Mouse (Mus musculus) mature B cell (primary cell): ENCODE data around the gene Crk.

Source experiments
- in situ Hi-C: fragments of 300-500 bp; cut with MboI; formaldehyde crosslinking; loops from 2 replicates; pipeline ENCODE4 v1.14.3; 2019

The Crk gene

DNA sequence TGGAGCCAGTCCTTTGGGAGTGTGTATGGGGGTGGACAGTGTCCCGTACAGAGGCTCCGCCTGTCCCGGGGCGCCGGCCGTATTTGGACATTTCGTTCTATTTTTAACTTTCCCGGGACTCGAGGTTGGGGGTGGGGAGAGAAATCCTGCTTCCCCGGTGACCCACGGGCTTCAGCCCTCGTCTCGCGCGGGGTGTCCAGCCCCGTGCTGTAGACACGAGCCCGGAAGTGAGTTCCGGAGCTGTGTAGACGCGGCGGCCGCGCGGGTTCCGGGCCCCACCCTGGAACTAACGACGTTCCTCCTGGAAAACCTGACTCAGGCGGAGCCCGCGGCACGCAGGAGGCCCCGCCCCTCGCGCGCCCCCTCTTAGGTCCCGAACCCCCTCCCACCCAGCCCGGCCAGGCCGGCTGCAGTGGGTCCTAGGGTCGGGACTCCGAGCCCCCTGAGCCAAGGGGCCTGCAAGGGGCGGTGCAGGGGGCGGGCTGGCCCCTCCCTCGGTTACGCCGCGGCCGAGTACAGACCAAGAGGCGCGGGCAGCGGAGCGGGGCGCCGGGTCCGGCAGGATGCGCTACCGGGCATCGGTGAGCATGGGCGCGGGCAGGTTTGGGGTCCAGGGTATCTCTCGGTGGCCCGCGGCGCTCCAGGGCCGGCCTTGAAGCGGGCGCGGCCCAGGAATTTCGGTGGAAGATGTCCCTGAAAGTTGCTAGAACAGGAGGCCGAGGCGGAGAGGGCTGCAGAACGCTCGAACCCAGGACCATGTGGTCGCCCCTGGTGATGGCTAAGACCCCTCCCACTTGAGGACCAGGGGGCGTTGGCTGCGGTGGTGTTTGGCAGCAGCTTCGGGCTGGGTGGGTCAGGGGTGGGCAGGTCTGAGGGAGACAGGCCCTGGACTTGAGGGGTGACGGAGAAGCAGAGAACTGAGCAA is 23.2 kb upstream of the Crk start:
- in situ Hi-C loops: no loop called here

DNA sequence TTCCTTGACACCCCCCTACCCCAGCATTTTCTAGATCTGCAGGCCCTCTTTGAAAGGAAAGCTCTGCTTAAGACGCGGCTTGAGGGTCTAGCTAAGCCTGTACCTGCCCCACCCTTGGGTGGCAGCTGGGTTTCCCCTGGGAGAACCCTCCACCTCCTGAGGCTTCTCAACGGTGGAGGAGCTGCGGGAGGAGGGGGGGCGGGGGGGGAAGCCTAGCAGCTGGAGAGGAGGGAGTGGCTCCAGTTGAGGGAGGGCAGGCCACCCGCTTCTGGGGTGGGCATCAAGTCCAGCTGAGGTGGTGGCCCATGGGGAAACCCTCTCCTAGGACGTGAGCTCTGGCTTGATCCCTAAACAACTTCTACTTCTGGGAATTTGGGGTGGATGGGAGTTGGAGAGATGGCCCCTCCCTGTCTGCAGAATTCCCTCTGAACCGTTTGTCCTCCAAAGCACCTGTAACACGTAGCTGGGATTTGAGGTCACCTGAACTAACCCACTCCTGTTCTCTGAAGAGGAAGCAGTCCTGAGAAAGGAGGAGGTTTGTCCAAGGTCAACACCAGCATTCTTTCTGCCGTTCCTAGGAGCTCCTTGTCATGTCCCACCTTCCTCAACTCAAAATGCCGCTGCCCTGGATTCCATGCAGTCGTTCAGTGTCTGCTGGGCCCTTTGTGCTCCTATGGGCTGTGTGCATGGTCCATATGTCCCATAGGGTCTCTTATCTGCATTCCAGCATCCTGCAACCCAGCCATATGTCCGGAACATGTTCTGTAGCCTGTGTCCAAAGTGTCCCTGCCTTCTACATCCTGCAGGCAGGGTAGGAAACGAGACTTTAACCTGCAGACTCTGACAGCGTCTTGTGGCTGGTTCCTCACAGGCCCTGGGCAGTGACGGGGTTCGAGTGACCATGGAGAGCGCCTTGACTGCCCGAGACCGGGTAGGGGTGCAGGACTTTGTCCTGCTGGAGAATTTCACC is 22.2 kb upstream of the Crk start:
- in situ Hi-C loops: no loop called here

DNA sequence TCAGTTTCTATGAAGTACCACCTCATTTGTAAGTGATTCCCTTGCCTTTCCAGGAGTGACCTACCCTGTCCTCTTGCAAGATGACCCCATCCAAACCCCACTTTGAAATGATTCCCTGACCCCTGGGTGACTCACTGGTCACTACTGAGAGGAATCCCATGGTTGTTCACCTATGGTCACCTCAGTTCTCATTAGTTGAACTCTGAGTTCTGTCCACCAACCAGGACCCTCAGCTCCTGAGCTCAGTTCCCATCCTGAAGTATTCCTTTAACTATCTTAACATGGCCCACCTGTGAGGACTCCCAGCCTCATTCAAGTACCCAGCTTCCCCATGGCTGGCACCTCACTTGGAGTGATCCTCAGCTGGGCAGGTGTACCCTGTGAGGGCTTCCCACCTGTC is 21.2 kb upstream of the Crk start:
- in situ Hi-C loops: no loop called here

DNA sequence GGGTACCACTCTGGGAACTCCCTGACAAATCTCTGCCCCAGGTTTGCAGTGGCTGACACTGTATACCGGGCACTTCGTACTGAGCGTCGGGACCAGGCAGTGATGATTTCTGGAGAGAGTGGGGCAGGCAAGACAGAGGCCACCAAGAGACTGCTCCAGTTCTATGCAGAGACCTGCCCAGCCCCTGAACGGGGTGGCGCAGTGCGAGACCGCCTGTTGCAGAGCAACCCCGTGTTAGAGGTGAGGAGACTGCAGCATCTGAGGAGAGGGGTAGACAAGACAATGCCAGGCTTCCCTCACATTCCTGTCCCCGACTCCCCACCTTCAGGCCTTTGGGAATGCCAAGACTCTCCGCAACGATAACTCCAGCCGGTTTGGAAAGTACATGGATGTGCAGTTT is 20.7 kb upstream of the Crk start:
- in situ Hi-C loops: no loop called here

DNA sequence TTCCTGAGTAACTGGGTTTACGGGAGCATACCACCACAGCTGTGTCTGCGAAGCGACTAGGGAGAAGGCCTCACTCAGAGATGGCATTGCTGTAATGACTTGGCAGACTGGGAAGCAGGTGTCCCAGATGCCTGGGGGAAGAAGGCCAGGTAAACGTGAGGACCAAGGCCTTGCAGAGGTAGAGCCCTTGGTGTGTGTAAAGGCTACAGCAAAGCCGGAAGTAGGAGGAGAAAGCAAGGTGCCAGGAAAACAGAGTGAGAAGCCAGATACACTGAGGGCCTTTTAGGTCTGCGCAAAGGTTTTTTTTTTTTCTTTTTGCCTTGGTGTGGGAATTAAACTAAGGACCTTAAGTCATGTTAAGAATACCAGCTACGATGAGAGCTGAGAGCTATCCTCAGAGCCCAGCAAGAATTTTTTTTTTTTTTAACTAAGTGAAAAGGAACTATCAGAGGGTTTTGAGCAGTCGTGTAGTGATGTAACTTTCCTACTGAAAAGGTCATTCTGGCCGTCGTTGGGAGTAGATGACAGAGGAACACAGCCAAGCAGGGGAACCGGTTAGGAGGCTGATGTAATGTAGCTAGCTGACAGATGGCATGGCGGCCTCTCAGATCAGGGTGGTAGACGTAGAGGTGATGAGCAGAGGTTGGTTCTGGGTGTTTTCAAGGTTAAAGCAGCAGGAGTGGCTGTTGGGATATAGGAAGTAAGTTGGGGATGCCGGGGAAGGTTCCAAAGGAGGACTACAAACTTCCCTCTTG is 19.9 kb upstream of the Crk start:
- in situ Hi-C loops: no loop called here

DNA sequence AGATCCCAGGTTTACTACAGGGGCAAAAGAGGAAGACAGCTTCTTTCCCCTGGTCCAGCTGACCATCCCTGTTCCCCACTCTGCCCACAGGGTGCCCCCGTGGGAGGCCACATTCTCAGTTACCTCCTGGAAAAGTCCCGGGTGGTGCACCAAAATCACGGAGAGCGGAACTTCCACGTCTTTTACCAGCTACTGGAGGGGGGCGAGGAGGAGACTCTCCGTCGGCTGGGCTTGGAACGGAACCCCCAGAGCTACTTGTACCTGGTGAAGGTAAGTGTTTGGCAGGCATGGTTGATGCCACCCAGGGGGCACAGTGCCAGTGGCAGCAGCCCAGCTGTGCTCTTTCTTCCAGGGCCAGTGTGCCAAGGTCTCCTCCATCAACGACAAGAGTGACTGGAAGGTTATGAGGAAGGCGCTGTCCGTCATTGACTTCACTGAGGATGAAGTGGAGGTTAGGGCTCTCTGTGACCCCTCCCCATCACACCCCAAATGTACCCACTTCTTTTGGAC is 18.9 kb upstream of the Crk start:
- in situ Hi-C loops: no loop called here

DNA sequence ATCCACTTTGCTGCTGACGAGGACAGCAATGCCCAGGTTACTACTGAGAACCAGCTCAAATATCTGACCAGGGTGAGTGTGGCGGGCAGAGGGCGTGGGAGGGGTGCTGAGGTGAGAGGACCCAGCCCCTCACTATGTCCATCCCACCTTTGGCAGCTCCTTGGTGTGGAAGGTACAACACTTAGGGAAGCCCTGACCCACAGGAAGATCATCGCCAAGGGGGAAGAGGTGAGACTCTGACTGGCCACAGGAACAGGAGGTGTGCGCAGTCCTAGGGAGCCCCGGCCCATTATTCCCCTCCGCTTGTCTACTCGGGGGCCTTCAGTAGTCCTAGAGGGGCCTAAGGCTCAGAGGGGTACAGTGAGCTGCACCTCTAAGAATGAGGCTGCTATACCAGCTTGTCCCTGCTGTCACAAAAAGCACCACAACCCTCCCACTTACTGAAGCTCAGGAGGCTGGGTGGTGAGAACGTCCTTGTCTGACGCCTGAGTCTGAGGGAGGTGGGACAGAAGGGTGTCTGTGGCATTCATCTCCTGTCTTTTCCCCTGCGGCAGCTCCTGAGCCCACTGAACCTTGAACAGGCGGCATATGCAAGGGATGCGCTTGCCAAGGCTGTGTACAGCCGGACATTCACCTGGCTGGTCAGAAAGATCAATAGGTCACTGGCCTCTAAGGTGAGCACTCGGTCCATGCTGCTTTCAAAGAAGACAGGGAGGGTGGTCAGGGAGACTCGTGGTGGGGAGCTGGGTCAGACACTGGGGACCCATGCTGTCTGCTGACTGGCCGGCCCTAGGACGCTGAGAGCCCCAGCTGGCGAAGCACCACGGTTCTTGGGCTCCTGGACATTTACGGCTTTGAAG is 17.9 kb upstream of the Crk start:
- in situ Hi-C loops: no loop called here

DNA sequence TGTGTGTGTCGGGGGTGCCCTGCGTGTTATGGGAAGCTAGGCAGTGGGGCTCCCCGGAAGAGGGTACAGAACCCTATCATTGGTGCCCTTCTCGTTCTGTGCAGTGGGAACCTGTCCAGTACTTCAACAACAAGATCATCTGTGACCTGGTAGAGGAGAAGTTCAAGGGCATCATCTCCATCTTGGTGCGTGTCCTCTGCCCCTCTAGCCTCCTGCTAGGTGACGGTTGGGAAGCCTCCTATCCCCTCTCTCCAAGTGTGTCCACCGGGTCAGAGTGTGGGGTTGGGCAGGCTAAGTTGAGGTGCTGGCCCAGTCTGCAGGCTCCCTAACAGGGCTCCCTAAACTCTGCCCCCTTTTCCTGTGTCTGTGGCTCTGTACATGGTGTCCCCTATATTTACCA is 16.9 kb upstream of the Crk start:
- in situ Hi-C loops: no loop called here

DNA sequence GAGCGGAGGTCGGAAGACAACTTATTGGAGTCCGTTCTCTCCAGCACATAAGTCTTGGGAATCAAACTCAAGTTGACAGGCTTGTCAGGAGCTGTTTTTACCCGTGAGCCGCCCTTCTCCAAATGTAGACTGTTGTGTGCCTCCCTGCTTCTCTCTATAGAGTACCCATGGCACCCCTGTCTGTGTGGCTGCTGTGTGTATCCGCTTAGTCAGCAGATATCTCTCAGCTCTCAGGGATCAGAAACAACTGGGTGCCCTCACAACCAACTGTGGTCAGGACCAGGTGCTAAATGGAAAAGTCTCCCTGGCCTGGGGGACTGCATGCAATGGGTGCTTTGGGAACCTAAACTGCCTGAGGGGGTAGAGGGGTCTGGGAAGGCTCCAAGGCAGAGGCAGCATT is 12.8 kb upstream of the Crk start:
- in situ Hi-C loops: no loop called here

DNA sequence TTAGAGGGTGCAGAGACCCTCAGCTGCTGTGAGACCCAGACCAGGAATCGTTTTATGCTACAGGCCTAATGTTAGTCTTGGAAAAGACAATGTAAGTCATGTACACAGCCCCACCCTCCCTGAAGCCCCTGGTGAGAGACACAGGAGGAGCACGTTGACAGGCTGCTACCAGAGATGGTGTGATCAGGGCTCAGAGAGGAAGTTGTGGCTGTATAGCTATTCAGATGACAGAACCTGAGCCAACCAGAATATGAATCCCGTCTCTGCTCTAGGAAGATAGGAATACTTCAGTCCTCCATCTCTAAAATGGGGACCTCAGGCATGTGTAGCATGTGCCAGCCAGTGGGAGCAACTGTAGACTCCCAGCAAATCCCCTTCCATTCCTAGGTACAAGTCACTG is 10.4 kb upstream of the Crk start:
- in situ Hi-C loops: no loop called here

DNA sequence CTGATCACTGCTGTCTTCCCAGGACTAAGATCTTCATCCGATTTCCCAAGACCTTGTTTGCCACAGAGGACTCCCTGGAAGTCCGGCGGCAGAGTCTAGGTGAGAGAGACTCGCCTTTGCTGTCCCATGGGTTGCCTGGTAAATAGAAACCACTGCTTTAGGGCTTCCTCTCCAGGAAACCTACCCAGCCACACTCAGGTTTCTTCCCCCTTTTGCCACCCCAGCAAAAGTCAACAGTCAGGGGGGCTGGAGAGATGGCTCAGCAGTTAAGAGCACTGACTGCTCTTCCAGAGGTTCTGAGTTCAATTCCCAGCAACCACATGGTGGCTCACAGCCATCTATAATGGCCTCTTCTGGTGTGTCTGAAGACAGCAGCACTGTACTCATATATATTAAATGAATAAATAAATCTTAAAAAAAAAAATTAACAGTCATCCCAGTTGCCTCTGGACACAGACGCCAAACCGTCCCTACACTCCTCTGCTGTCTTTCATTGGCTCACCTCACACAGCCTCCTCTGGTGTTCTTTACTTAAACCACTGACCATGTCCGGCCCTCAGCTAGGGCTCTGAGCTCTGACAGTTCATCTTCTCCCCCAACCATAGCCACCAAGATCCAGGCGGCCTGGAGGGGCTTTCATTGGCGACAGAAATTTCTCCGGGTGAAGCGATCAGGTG is 9.7 kb upstream of the Crk start:
- in situ Hi-C loops: no loop called here

DNA sequence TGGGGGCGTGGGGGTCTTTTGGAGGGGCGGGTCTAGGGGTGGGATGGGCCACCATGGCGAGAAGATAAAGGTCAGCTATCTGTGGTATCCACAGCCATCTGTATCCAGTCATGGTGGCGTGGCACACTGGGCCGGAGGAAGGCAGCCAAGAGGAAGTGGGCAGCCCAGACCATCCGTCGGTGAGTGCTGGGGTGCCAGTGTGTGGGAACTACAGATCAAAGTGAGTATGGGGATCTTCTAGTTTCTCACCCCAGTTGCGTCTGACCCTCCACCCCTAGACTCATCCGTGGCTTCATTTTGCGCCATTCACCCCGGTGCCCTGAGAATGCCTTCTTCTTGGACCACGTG is 9.2 kb upstream of the Crk start:
- in situ Hi-C loops: no loop called here

DNA sequence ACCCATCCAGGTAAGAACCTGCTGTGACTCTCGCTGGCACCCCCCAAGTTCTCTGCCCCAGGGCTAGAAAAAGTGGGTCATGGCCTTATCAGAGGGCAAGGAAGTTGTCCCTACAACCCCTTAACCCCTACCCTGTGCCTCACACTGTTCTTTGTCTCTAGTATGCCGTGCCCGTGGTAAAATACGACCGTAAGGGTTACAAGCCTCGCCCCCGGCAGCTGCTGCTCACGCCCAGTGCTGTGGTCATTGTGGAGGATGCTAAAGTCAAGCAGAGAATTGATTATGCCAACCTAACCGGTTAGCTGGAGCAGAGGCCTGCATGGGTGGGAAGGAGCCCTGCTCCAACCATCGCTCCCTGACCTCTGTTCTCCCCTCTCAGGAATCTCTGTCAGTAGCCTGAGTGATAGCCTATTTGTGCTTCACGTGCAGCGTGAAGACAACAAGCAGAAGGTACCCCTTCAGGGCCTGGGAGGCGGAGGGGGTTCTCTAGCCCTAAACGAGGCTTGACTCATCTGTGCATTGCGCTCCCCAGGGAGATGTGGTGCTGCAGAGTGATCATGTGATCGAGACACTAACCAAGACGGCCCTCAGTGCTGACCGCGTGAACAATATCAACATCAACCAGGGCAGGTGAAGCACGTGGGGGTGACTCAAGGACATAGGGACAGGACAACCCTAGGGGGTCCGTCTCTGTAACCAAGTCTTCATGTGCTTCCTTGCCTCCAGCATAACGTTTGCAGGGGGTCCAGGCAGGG is 7.5 kb upstream of the Crk start:
- in situ Hi-C loops: no loop called here

DNA sequence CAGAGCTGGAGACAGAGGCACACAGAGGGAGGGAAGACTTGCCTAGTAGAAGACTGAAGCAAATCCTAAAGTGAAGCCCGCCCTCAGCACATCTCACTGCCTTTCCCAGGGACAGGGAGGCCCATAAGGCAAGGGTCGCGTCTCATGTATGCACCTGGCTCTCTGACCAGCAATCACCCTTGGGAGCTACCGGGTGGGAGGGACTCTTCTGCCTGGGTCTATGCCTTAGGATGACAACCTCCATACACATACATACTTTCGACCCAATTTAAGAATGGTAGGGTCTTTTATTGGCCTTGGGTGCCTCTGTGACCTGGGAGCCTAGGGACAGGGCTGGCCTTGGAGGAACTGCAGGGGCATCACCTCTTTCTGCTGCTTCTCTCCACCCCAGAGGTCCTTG is 5.6 kb upstream of the Crk start:
- in situ Hi-C loops: no loop called here

DNA sequence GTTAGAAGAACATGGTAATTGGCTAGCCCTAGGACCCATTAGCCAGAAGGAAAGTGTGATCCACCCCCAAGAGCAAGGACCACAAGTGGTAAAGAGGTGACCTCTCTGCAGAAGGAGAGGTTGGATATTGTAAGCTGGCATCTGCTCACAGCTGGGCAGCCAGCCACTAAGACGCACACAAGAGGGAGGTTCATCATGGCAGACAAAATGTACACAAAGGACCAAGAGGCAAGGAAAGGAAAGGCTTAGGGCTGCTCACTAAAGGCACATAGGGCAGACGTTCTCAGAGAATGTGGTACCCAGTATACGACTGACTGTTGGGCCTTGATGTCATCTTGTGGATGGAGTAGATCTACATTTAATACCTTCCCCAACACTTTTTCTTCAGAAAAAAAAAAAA is 4.2 kb upstream of the Crk start:
- in situ Hi-C loops: no loop called here

DNA sequence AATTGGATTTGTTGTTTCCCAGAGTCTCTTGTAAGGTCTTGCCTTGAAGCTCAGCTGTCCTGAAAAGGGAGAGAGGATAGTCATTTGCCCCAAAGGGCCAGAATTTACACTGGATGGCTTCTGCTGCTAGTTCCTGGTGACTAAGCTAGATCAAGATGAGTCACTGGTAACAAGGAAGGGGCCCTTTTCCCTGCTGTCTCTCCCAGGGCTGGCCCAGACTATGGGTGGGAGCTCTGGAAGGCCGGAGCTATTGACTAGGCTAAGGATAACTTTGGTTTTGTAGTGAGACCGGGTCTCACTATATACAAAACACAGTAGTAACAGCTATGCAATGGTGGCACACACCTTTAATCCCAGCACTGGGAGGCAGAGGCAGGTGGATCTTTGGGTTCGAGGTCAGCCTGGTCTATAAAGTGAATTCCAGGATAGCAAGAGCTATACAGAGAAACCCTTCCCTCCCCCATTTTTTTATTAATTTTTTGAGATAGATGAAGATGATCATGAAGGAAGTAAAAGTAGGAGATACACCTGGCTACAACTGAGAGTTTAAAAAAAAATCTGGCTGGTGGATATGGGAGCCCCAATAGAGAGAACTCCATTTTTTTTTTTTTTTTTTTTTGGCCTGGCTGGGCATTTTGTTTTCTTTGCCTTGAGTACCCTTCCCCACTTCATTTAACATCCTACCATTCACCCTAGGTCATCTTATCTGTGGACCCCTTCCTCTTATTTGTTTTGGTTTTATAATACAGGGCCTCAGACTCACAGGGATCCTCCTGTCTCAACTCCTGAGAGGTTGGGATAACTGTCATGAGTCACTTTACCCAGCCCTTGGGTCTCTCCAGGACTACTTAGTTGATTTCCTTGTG is 945 bp upstream of the Crk start:
- in situ Hi-C loops: no loop called here

DNA sequence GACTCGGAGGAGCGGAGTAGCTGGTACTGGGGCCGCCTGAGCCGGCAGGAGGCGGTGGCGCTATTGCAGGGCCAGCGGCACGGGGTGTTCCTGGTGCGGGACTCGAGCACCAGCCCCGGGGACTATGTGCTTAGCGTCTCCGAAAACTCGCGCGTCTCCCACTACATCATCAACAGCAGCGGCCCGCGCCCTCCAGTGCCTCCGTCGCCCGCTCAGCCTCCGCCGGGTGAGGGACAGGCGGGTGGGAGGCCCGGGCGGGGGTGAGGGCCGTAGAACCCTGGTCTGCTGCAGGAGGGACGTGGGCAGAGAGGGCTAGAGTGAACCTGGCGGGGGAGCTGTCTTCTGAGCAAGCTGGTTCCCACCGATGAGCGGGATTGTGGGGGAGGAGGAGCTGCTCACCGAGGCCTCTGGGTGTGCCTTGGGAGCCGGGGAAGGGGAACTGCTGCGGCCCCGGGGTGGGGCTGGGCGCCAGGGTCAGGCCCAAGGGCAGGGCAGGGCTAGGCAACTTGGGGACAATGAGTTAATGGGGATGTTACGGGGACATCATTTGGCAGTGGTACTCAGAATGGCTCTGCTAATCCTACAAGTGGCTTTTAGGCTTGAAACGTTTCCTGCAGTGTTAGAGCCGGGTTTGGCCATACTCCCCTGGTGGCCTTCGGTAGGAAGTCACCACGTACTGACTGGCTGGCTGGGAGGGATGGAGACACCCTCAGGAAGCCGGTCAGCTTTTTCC is 546 bp downstream of the Crk start:
- in situ Hi-C loops: no loop called here

DNA sequence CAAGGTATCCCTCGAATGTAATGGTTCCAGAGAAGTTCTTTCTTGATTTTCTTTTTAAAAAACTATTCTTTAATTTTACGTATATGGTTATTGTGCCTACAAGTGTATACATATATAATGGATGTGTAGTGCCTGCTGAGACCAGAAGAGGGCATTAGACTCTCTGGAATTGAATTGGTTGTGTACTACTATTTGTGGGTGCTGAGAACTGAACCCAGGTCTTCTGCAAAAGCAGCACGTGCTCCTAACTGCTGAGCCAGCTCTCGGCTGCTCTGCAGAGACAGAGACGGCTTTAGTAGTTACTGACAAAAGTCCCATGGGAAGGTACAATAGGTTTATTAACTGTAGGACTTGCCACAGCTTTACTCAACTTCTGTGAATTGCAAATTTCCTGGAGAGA is 5.4 kb downstream of the Crk start:
- in situ Hi-C loops: no loop called here
